Mouse (Mus musculus): ENCODE data around the gene Hand2.

GRCm38 (mm10) chr8:57322961-57323941, 2.5 kb downstream of the Hand2 start:
- TF ChIP-seq CTCF (IDR thresholded peaks at IDR 0.05; ENCODE audit: insufficient read depth, low read depth, low read length) = no peak
- no peak for TF ChIP-seq POLR2A (IDR thresholded peaks at IDR 0.05; ENCODE audit: insufficient read depth, low read depth, low read length)

Data from olfactory bulb, adult 2 months (tissue).